Mouse (Mus musculus): Measurements from ENCODE around the gene Gpr137c.

Gpr137c gene

DNA sequence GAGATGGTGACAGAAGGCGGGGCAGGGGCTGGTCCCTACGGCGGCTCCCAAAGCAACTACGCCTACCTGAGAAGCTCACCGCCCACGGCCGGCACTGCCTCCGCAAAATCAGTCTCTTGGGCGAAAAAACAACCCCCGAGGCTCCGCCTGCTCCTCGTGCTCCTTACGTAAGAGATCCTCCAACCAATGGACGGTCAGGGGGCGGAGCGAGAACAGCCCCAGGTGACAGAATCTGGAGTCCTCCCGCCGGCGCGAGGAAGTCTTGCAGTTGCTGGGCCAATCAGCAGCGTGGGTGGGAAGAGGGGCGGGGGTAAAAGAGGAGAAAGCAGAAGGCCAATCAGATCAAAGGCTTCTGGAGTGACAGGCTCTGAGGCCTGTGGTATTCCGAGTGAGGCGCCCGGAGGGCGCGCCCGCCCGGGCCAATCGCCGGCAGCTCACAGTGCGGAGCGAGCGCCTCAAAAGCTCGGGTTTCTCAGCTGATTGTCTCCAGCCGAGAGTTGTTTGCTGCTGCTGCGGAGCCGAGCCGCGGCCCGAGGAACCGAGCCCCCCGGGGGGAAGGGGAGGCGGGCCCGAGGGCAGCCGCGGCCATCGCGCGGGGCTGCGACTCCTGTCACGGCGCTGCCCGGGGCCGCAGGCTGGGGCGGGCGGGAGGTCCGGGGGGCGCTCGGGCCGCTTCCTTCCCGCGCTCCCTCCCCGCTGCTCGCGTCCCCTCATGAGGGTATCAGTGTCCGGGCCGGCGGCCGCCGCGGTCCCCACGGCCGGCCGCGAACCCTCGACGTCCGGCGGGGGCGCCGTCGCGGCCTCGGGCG is at the start of gene Gpr137c:
Gene Gpr137c (plus strand): TSS at position 437 of the 809 bp plus-strand sequence.
- DNase-seq, result peak; percentile 99

DNA sequence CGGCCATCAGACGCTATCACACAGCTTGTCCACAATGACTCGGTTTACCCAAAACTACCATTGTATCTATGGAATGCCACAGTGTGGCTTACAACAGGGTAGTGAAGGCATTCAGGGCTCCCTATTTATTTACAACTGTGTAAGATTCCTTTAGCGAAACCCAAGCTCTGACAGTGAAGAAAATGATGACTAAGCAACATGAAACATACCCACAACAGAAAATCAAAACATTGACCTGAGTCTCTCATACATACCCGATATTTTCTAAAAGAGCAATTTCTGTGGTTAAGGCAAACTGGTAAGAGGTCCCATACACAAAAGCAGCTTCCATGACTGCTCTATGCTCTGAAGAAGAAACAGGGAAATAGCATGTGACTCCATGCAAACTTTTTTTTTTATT is 47.3 kb upstream of the Gpr137c start:
- DNase-seq, result no peak

DNA sequence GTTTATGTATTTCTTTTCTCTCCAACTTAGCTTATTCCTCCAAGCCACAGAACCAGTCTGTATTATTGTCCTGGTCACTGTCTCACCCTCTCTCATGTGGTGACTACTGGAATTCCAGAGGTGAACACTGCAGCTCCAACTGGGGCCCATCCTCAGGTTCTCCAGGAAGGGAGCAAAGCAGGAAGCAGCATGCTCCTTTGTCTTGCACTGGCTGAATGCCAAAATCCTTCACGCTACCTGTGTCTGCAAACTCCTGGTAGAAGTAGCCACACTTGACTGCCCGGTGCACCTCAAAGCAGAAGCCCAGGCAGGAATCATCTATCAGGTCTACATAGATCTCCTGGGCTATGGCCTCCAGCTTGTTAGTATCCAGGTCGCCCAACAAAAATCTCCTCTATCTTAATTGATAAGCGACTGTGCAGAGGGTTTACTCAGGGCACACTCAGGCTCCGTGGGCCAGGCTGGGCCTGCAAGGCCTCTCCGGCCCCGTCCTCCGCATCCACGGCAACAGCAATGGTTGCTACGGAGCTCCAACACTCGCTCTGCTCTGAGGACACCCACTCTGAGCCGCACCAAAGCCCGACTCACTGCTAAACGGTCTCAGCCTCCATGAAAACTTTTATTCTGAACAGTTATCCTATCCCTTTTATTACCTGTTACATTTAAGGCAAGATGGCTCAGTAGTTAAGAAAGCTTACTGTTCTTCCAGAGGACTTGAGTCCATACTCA is 44.3 kb upstream of the Gpr137c start:
- DNase-seq, result no peak

DNA sequence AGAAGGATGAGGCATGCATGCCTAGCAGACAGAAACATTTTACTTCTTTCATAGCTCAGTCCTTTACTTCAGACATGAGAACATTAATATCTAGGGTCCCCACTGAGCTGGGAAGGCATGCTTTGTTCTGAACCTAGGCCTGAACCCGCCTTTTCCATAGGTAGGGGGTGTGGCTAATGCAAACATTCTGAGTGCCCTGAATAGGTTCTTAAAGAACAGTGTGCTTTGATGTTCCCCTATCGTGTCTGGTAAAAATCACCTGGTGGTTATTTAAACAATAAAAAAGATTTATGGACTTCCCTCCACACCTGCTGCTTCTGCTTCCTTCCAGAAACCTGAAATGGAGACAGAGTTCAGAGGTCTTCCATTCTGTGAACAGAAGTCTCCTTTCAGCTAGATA is 40.3 kb upstream of the Gpr137c start:
- DNase-seq, result no peak

DNA sequence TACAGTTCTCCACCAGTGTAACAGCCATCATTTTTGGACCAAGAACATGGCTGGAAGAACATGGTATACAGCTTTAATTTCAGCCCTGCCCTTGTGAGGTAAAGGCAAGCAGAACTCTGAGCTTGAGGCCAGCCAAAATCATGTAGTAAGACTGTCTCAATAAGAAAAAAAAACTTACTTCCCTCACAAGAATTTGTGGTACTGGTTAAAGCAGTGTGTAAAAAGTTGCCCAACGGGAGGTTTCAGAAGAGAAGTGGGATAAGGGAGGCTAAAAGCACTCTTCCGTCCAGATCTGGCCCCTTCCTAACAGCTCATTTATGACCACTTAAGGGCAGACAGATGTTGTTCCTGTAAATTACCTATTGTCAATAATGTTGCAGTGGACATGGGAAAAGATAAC is 39.9 kb upstream of the Gpr137c start:
- DNase-seq, result no peak

DNA sequence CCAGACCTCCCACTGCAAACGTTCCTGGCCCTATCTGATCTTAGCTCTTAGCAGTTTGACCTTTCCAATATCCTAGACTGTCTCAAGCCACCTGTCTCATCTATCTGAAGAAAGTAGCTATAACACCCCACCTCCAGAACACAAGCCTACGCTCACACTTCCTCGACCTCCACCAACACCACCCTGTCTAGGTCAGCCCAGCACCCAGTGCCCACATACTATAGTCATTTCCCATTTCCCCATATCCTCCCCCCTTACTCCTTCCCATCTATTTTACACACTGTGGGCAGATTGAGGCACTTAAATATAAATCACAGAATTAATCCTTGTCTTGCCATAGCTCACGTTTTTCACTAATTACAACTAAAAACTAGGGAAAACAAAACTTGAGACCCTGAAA is 37.9 kb upstream of the Gpr137c start:
- no peak for DNase-seq

DNA sequence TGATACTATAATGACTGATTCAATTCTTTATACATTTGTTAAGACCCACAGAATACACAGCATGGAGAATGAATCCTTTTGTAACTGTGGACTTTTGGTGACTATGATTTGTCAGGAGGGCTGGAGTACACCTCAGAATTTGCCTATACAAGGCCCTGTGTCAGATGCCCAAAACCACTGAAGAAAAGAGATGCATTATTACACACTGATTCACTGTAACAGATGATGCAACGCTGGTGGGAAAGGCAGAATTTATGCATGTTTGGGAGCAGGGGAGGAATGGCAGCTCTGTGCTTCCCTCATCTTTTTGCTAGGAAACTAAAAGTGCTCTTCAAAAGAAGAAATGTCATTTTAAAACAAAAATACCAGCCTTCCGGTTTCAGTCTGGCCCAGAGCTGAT is 28.5 kb upstream of the Gpr137c start:
- no peak for DNase-seq

DNA sequence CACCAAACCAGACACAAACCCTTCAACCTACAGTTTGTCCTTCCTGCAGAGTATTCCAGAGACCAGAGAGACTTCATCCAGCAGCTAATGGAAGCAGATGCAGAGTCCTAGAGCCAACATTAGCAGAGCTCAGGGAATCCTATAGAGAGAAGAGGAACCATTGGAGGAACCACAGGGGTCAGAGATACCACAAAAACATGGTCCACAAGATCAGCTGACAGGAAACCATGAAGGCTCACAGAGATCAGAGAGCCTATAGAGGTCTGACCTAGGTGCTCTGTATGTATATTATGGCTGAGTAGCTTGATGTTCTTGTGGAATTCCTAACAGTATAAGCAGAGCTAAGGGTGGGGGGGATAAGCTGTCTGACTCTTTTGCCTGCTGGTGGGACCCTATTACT is 18.9 kb upstream of the Gpr137c start:
- no peak for DNase-seq

DNA sequence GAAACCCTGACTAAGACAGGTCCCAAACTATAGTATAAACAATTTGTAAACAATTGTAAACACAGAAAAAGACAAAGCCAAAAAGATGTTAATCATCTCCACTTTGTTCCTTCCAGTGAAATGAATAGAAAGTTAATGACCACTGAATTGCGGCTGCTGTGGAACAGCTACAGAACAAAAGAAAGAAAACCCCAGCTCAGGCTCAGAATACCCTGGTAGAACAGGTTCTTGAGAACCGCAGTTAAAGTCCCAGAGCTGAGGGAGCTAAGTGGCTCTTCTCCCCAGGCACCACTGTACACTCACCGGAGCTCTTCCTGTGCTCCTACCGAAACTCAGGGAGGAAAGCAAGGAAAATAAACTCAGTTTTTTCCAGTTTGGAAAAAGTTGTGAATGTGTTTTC is 8.8 kb upstream of the Gpr137c start:
- no peak for DNase-seq

DNA sequence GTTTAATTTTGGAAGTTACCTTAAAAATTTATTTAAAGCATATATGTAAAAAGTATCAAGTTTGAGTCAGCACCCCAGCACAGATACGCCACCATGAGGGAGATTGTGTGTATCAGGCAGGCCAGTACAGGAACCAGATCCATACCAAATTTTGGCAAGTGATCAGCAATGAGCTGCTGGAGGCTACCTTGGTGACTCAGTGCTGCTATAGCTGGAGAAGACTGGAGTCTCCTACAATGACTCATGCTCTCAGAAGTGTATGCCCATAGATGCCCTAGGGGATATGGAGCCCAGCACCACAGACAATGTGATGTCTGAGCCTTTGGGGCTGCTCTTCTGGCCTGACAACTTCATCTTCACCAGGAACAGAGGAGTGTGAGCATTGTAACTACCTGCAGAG is 8.1 kb upstream of the Gpr137c start:
- DNase-seq, result no peak

DNA sequence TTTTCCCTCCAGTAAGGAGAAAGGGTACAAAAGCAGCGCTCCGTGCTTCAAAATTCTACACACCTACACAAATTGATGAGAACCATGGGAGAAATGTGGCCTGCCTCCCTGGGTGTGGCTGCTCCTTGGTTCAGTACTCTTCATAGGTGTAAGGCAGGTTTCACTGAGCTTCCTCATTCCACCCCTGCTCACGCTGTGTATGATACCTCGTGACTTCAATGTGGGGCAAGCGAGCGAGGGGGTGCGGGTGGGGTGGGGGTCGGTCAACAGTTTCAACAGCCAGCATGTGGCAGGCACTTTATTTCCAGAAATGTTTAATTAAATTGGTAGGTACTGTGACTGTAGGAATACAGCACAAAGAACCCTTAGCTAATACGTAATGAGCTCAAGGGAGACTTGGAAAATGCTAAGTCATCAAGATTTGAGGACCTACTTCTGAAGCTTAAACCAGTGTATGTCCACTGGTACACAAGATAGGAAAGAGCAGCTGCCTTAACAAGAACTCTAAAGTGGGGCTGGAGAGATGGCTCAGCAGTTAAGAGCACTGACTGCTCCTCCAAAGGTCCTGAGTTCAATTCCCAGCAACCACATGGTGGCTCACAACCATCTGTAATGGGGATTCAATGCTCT is 2.7 kb upstream of the Gpr137c start:
- no peak for DNase-seq

DNA sequence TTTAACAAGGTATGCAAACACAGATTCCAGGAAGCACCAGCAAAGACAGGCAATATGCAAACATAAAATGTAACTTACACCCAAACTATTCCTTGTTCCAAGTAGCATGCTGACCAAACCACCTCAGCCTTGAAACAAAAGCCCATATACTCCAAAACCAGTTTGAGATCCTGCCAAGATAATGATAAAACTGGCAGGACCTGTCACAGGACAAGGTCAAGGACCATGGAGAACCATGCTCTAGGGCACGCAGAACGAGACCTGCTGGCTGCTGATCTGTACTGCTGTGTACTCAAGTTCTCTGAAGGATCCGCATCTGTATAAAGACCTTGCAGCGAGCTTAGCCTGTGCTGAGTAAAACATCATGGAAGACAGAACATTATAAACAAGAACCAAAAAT is 1.8 kb upstream of the Gpr137c start:
- DNase-seq, result no peak

DNA sequence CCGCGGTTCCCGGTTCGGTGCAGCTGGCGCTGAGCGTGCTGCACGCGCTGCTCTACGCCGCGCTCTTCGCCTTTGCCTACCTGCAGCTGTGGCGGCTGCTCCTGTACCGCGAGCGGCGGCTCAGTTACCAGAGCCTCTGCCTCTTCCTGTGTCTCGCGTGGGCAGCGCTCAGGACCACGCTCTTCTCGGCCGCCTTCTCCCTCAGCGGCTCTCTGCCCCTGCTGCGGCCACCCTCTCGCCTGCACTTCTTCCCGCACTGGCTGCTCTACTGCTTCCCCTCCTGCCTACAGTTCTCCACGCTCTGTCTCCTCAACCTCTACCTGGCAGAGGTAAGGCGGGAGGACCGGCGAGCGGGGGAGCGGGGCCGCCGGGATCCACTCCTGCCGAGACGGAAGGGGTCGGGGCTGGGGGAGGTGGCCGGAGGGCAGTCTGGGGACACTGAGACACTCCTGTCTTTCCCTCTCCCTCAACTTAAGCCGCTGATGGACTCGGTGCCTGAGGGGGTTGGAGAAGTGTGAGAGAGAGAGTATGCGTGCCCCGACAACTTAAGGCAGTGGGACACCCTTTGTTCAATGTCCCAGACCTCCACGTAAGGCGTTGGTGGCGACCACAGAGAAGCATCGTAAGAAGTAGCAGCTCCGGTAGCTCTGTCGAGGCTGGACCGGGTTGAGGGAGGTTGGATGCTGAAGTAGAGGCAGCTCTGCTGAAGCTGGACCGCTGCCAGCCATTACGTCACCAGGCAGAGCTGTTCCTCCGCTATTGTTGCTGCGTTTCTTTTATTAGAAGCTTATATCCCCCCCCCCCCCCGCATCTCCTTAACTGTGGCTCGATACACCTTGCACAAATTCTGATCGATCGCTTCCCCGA is 806 bp downstream of the Gpr137c start, which contains the start of gene Txndc16:
Gene Txndc16 (minus strand): TSS at position 239 of the 867 bp plus-strand sequence.
- peak; percentile 74 for DNase-seq

DNA sequence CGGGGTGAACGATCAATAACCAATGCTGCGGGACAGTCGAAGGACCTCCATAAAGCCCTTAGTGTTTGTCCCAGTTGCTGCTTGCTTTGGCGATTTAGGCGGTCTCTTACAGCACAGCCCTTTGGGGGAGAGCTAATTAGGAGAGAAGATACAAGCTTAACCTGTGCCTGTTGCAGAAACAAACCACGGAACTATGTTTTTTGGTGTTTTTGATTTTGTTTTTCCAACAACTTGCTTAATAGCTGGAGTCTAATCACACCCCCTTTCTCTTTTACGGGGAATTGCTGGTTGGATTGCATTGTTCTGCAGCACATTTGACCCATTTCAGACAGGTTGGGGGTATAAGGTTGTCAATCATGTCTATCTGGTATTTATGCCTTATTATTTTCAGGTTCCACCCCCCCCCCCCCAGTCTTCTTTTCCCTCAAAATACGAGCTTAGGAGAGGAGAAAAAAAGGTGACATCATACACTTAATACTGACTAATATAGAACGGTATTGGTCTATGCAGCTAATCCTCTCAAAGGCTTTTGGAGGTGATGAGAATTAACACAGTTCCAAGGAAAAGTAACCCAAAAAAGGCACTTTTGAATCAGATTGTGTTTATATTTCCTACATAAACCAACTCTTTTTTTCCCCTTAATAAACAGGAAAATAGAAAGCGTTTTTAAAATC is 1.6 kb downstream of the Gpr137c start:
- no peak for DNase-seq

DNA sequence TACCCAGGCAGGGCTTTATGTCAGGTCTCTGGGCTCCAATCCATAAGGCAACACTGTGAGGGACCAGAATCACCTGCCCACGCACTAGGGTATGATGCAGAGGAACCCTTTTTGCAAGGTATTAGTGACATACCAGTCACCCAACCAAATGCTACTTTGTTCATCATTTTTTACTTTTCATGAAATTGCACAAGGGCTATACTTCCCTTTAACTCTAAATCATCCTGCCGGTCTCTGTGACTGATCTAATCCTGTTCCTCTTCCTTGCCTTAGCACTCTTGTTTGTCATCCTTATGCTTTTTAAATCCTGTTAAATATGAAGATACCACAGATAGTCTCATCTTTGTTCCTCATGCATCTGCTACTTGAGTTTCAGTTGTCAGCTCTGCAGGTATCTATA is 19.5 kb downstream of the Gpr137c start:
- DNase-seq, result no peak

DNA sequence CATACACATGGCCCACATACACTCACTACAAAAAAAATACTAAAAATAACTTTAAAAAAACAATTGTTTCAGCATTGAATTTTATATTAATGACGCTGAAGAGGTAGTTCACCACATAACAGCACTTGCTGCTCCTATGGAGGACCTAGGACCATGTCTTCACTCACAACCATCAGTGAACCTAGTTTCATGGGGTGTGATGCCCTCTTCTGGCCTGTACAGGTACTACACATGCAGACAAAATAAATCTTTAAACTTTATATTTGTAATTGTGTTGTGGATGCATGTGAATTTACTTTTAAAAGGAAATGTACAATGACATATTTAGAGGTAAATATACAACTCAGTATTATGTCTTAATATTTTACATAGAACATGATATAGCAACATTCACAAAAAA is 22.1 kb downstream of the Gpr137c start:
- peak; percentile 18 for DNase-seq

DNA sequence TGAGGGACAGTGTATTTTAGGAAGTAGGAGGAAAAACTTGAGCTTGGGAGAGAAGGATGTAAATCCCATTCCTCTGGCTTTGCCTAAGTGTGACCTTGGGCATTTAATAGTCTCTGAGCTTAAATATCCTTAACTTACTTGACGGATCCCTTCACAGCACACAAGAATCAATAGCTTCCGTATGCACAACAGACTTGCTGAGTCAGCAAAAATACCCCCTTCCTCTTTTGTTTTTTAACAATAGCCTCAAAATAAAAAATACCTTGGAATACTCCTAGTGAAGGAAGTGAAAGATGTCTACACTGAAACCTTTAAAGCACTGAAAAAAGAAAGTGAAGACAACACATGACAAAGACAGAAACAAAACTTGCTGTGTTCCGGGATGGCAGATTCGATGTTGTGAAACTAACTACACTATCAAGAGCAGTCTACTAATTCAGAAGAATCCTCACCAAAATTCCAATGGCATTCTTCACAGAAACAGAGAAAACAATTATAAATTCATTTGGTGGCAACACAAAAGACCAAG is 32.1 kb downstream of the Gpr137c start:
- DNase-seq, result no peak

DNA sequence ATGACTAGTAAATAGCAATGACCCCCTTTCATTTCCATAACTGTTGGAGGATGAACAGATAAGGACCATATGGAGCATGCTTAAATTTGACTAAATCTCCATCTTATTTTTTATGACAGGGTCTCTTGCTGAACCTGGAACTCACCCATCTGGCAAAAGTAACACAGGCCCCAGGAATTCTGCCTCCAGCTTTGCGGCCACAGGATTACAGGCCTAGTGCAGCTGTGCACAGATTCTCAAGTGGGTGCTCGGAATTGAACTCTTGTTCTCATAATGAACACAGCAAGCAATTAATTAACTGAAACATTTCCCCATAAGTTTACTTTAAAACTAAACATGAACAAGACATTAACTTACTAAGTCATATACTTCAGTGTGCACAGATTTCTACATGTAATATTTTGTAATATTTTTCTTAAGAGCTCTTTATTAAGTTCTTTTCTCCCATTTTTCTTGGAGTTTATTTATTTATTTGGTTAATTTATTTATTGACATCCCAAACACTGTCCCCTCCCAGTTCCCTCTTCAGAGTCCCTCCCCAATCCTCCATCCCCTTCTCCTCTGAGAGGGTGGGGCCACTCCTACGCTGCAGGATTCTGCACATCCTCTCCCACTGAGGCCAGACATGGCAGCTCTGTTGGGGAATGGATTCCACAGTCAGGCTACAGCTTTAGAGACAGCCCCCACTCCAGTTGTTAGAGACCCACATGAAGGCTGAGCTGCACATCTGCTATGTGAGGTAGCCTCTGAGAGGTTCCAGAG is 44.5 kb downstream of the Gpr137c start:
- no peak for DNase-seq

DNA sequence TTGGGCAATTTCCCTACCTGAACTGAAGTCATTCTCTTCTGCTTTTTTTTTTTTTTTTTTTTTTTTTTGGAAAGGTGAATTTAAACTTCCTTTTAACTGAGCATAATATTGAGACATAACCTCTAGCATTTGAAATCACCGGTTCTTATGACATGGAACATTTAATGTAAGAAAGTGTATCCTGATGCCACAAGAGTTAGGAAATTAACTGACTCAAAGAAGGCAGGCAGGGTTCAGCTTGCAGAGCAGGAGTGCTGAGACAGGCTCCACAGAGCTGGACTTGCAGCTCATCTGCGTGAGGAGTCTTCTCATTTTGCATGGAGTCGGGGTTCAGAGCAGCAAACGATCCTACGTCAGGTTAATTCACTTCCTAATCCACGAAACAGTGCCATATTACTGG is 56.3 kb downstream of the Gpr137c start:
- DNase-seq, result no peak

DNA sequence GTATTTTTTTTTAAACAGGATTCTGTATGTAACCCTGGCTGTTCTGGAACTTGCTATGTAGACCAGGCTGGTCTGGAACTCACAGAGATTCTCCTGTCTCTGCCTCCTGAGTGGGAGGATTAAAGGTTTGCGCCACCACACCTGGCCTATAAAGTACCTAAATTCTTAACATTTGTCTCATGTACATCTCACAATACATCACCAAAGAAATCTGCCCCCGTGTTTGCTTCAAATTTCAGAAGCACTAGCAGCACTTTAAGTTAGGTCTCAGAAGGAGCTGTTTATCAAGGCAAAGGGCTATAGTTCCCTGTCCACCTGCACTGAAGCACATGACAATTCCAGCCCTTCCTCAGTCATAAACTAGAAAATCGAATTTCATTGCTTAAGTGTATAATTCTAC is 62.5 kb downstream of the Gpr137c start:
- DNase-seq, result no peak

DNA sequence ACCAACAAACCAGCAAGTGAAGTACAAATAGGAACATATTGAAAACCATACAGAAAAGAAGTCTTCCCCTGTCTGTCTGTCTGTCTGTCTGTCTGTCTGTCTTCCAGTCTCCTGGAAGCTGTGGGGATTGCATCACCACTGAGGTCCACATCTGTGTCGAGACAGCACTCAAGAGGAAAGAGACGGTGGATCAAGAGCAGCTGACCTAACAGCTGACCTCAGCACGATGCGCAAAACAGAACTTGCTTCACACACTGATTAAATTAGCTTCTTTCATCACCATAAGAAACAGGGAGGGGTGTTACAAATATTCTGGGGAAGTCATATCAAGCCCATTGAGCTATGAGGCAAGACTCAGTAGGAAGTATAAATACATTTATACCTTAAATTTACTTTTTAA is 72.1 kb downstream of the Gpr137c start:
- DNase-seq, result no peak

Measured in thymus, postnatal 14 days (tissue).